Mouse (Mus musculus): Measurements from ENCODE around the gene Fkbp6.
A peak's percentile ranks its signal among the peaks of the same experiment; 100 is the strongest.

Gene Fkbp6

GRCm38 (mm10) chr5:135274663-135275396 is 75.0 kb downstream of the Fkbp6 start:
- DNase-seq (ENCODE audit: low spot score): no peak

GRCm38 (mm10) chr5:135271563-135272165 is 78.2 kb downstream of the Fkbp6 start:
- no peak for DNase-seq (ENCODE audit: low spot score)

- DNase-seq (ENCODE audit: low spot score): no peak
Observed at GRCm38 (mm10) chr5:135270361-135270760, 79.5 kb downstream of the Fkbp6 start.

- no peak for DNase-seq (ENCODE audit: low spot score)
Observed at GRCm38 (mm10) chr5:135269451-135269850, 80.4 kb downstream of the Fkbp6 start.

GRCm38 (mm10) chr5:135264548-135264947 is 85.3 kb downstream of the Fkbp6 start:
- DNase-seq (ENCODE audit: low spot score): peak; percentile 45

GRCm38 (mm10) chr5:135263866-135264503 is 85.9 kb downstream of the Fkbp6 start:
- peak; percentile 46 for DNase-seq (ENCODE audit: low spot score)

- DNase-seq (ENCODE audit: low spot score): no peak
Observed at GRCm38 (mm10) chr5:135258280-135259150, 91.3 kb downstream of the Fkbp6 start.

- DNase-seq (ENCODE audit: low spot score): no peak
Observed at GRCm38 (mm10) chr5:135257559-135257958, 92.3 kb downstream of the Fkbp6 start.

- no peak for DNase-seq (ENCODE audit: low spot score)
Observed at GRCm38 (mm10) chr5:135256166-135256565, 93.7 kb downstream of the Fkbp6 start.

GRCm38 (mm10) chr5:135253741-135254401 is 96.0 kb downstream of the Fkbp6 start:
- DNase-seq (ENCODE audit: low spot score): no peak

- DNase-seq (ENCODE audit: low spot score): peak; percentile 68
Observed at GRCm38 (mm10) chr5:135251079-135251454, 98.8 kb downstream of the Fkbp6 start, which contains the start of gene Fzd9. Fzd9 (minus strand) TSS chr5:135251230.

- no peak for DNase-seq (ENCODE audit: low spot score)
Observed at GRCm38 (mm10) chr5:135250186-135251078, 99.4 kb downstream of the Fkbp6 start.

GRCm38 (mm10) chr5:135248956-135249676 is 100.7 kb downstream of the Fkbp6 start:
- DNase-seq (ENCODE audit: low spot score): no peak

GRCm38 (mm10) chr5:135247337-135247736 is 102.5 kb downstream of the Fkbp6 start:
- no peak for DNase-seq (ENCODE audit: low spot score)

- DNase-seq (ENCODE audit: low spot score): no peak
Observed at GRCm38 (mm10) chr5:135246531-135246930, 103.3 kb downstream of the Fkbp6 start.

GRCm38 (mm10) chr5:135243166-135243565 is 106.7 kb downstream of the Fkbp6 start:
- DNase-seq (ENCODE audit: low spot score): no peak

- no peak for DNase-seq (ENCODE audit: low spot score)
Observed at GRCm38 (mm10) chr5:135242608-135243007, 107.2 kb downstream of the Fkbp6 start.

GRCm38 (mm10) chr5:135242136-135242535 is 107.7 kb downstream of the Fkbp6 start:
- DNase-seq (ENCODE audit: low spot score): no peak
